ENCODE assay signal across 11 mouse cellular contexts in genomic region chr16:29434712-29435111, GRCm38 (mm10). TPM values are rescaled to one million over a fixed set of nuclear protein-coding genes. Genes with fewer than 3 reads are reported as not detected.
A peak's percentile ranks its signal among the peaks of the same experiment; 100 is the strongest.
DNase-seq lines count a peak whose midpoint lies in the region; ATAC-seq and TF ChIP-seq lines count a peak whose summit lies in the region.
"Had no signal": no experiment of that assay in that cellular context is flagged by ENCODE, and none has a peak within 500 bp of the region (broad histone marks: within the 10 kb centered on the region; RNA-seq: fewer than 3 reads in every experiment).

No protein-coding gene starts in this region.

- H3K27me3 ChIP-seq in heart, postnatal 0 days (ENCODE audit: control insufficient read depth, insufficient read depth, low read length), result no peaks in the 10 kb centered on the region
- no peaks in the 10 kb centered on the region for H3K27me3 ChIP-seq in heart, embryonic 10.5 days (ENCODE audit: insufficient read depth, poor library complexity, severe bottlenecking)
- H3K27me3 ChIP-seq in hindbrain, postnatal 0 days (ENCODE audit: insufficient read depth, low read length), result no peaks in the 10 kb centered on the region
- no peaks in the 10 kb centered on the region for H3K27me3 ChIP-seq in midbrain, embryonic 16.5 days (ENCODE audit: control insufficient read depth, insufficient read depth, low read depth, low read length)
- H3K27me3 ChIP-seq: stomach, embryonic 15.5 days had no signal

- intact Hi-C loops in left cerebral cortex, postnatal 25 days (cut with DNase I), result no loop called here

- H3K9ac ChIP-seq in heart, postnatal 0 days (replicated peaks; ENCODE audit: low read depth, low read length), result no peak overlapping the region
- H3K9ac ChIP-seq in hindbrain, postnatal 0 days (replicated peaks; ENCODE audit: low read length), result no peak overlapping the region
- H3K9ac ChIP-seq in midbrain, embryonic 16.5 days (ENCODE audit: low read depth, low read length), result no peak overlapping the region
- H3K9ac ChIP-seq: stomach, embryonic 15.5 days had no signal

- peak; percentile 40 for DNase-seq in heart, postnatal 0 days (ENCODE audit: low spot score)
- DNase-seq in heart, embryonic 10.5 days (ENCODE audit: low spot score), result no peak
- peak; percentile 71 for DNase-seq in ZHBTc4 (ENCODE audit: low read depth, low spot score)
- DNase-seq in embryo, embryonic 11.5 days (ENCODE audit: low read depth, low spot score), result peak; percentile 23
- peak; percentile 67 for DNase-seq in hindbrain, postnatal 0 days (ENCODE audit: low spot score)
- peak; percentile 48 to 76 for DNase-seq in left cerebral cortex, postnatal 25 days (ENCODE audit: low spot score in 2 of 2)
- DNase-seq in thymus, postnatal 4 days, result peak; percentile 45

- TF ChIP-seq EP300 in heart, postnatal 0 days (IDR thresholded peaks at IDR 0.05; ENCODE audit: low read depth), result no peak

- H3K9me3 ChIP-seq in heart, postnatal 0 days (replicated peaks; ENCODE audit: control insufficient read depth, low read length), result no peaks in the 10 kb centered on the region
- H3K9me3 ChIP-seq in heart, embryonic 10.5 days, result no peaks in the 10 kb centered on the region
- no peaks in the 10 kb centered on the region for H3K9me3 ChIP-seq in hindbrain, postnatal 0 days (ENCODE audit: low read length)
- H3K9me3 ChIP-seq in midbrain, embryonic 16.5 days (replicated peaks; ENCODE audit: control insufficient read depth, low read length, poor library complexity, severe bottlenecking), result no peaks in the 10 kb centered on the region
- H3K9me3 ChIP-seq: stomach, embryonic 15.5 days had no signal

- H3K4me2 ChIP-seq in heart, postnatal 0 days (ENCODE audit: low read depth, low read length), result no peak overlapping the region
- no peak overlapping the region for H3K4me2 ChIP-seq in hindbrain, postnatal 0 days (ENCODE audit: low read depth, low read length)
- H3K4me2 ChIP-seq in midbrain, embryonic 16.5 days (ENCODE audit: low read length), result no peak overlapping the region
- H3K4me2 ChIP-seq: stomach, embryonic 15.5 days had no signal

- H3K36me3 ChIP-seq in heart, postnatal 0 days (replicated peaks; ENCODE audit: control insufficient read depth, insufficient read depth, low read length), result no peaks in the 10 kb centered on the region
- H3K36me3 ChIP-seq in heart, embryonic 10.5 days, result no peaks in the 10 kb centered on the region
- H3K36me3 ChIP-seq in hindbrain, postnatal 0 days (ENCODE audit: insufficient read depth, low read length), result no peaks in the 10 kb centered on the region
- no peaks in the 10 kb centered on the region for H3K36me3 ChIP-seq in midbrain, embryonic 16.5 days (ENCODE audit: control insufficient read depth, insufficient read depth, low read length)
- H3K36me3 ChIP-seq: stomach, embryonic 15.5 days had no signal

- 13% methylated on average over 5 of the region's 5 CpGs for WGBS in heart, postnatal 0 days
- 15% methylated on average over 5 of the region's 5 CpGs for WGBS in heart, embryonic 10.5 days
- 14% methylated on average over 5 of the region's 5 CpGs for WGBS in hindbrain, postnatal 0 days
- WGBS in midbrain, embryonic 16.5 days, result 16% methylated on average over 5 of the region's 5 CpGs

- ATAC-seq in heart, postnatal 0 days (ENCODE audit: insufficient read depth, low read depth), result peak; percentile 51; the same call in 1 of the 2 replicates
- peak; percentile 59; the same call in 1 of the 2 replicates for ATAC-seq in hindbrain, postnatal 0 days
- ATAC-seq in midbrain, embryonic 16.5 days, result peak; percentile 62; the same call in 1 of the 2 replicates

- H3K4me3 ChIP-seq in heart, postnatal 0 days (ENCODE audit: low read depth, low read length), result no peak overlapping the region
- no peak overlapping the region for H3K4me3 ChIP-seq in heart, embryonic 10.5 days
- no peak overlapping the region for H3K4me3 ChIP-seq in hindbrain, postnatal 0 days (ENCODE audit: low read length)
- H3K4me3 ChIP-seq in midbrain, embryonic 16.5 days (ENCODE audit: low read depth, low read length), result no peak overlapping the region
- H3K4me3 ChIP-seq: stomach, embryonic 15.5 days had no signal

- TF ChIP-seq CTCF in heart, postnatal 0 days (IDR thresholded peaks at IDR 0.05; ENCODE audit: low read depth), result peak; percentile 54
- peak; percentile 78 for TF ChIP-seq CTCF in hindbrain, postnatal 0 days (IDR thresholded peaks at IDR 0.05; ENCODE audit: low read depth)

- H3K4me1 ChIP-seq in heart, postnatal 0 days (ENCODE audit: control insufficient read depth, insufficient read depth), result no peaks in the 10 kb centered on the region
- no peaks in the 10 kb centered on the region for H3K4me1 ChIP-seq in heart, embryonic 10.5 days
- H3K4me1 ChIP-seq in hindbrain, postnatal 0 days (ENCODE audit: insufficient read depth, low read length), result no peaks in the 10 kb centered on the region
- H3K4me1 ChIP-seq in midbrain, embryonic 16.5 days (ENCODE audit: control insufficient read depth, insufficient read depth, low read length), result no peaks in the 10 kb centered on the region
- H3K4me1 ChIP-seq: stomach, embryonic 15.5 days had no signal

- H3K27ac ChIP-seq in heart, postnatal 0 days (ENCODE audit: low read depth), result no peak overlapping the region
- H3K27ac ChIP-seq in heart, embryonic 10.5 days, result no peak overlapping the region
- H3K27ac ChIP-seq in hindbrain, postnatal 0 days, result no peak overlapping the region
- H3K27ac ChIP-seq in midbrain, embryonic 16.5 days (ENCODE audit: low read length), result no peak overlapping the region
- H3K27ac ChIP-seq: stomach, embryonic 15.5 days had no signal

RNA-seq across cellular contexts. Expression of gene Atp13a5, which starts 56.2 kb away (rescaled TPM):
- not detected in 2 replicates for total RNA-seq in heart, postnatal 0 days (2014; rRNA removed; ENCODE audit: low replicate concordance)
- polyA plus RNA-seq in heart, postnatal 0 days (2015; fragmentation: Nextera tagmentation; extraction: Ambion mirVana), result not detected in 2 replicates
- polyA plus RNA-seq in heart, embryonic 10.5 days (2016; fragmentation: Nextera tagmentation; extraction: Ambion mirVana), result not detected in 2 replicates
- 5.6 and 8.7 TPM in 2 replicates for total RNA-seq in hindbrain, postnatal 0 days (2014; rRNA removed)
- polyA plus RNA-seq in hindbrain, postnatal 0 days (2015; fragmentation: Nextera tagmentation; extraction: Ambion mirVana), result 6.4 and 6.6 TPM in 2 replicates
- 10 to 100 TPM; 11.6 to 11.7 TPM for total RNA-seq in left cerebral cortex, postnatal 25 days (2021)
- polyA plus RNA-seq in midbrain, embryonic 16.5 days (2015; fragmentation: Nextera tagmentation; extraction: Ambion mirVana), result 3.0 and 4.0 TPM in 2 replicates
- total RNA-seq: adrenal gland, adult 18-20 months had no signal
- polyA plus RNA-seq: large intestine, adult 2 months; stomach, embryonic 15.5 days had no signal
